Mouse (Mus musculus): ENCODE measurements at regions not wholly inside any gene's neighbourhood (a gene's known extent, or its start where the extent isn't known, plus 50 kb on each side); places are given as distances from the start of the nearest gene placed in this dataset.

DNA sequence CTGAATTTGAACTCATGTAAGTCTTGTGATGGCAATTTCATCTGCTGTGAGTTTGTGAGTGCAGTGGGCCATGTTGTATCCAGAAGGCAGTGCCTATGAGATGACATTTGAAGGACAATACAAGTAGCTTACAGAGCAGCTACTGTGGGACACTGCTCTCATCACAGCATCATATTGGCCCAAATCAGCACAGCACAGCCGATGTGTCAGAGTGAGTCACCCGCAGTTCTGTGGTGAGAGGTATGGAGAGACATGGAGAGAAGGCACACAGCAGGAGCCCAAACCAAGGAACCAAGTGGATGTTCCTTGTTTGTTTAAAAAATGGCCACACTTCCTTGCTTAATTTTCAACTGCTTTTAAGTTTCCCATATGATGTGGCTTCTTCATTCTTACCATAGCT is 617.3 kb downstream of the Tmem132b start:
- no peak for DNase-seq (ENCODE audit: low spot score in 2 of 2)

GRCm38 (mm10) chr5:126155216-126155880 is 623.8 kb downstream of the Tmem132b start:
- DNase-seq (ENCODE audit: low spot score in 2 of 2): no peak

DNA sequence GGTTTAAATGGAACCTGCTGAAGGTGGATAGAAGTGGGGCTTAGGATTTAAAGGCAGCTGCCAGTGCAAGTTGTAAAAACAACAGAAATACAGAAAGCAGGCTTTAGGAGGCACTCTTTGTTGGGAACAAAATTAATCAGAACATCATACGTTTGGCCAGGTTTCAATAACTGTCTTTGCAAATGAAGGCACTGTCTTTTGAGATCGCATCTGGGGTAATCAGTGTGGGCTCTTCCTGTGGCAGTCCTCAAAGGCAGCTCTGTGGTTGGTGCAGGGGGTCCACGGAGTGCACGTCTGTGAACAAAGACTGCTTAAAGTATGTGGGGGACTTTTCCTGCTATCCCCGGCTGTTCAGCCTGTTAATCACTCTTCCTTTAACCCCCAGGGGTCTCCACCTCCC is 654.5 kb downstream of the Tmem132b start:
- DNase-seq (ENCODE audit: low spot score in 2 of 2): no peak

- DNase-seq (ENCODE audit: low spot score in 2 of 2): no peak
Observed at GRCm38 (mm10) chr5:126199876-126200275, 668.3 kb downstream of the Tmem132b start.

- DNase-seq (ENCODE audit: low spot score in 2 of 2): no peak
Observed at GRCm38 (mm10) chr5:126201535-126201934, 670.0 kb downstream of the Tmem132b start.

DNA sequence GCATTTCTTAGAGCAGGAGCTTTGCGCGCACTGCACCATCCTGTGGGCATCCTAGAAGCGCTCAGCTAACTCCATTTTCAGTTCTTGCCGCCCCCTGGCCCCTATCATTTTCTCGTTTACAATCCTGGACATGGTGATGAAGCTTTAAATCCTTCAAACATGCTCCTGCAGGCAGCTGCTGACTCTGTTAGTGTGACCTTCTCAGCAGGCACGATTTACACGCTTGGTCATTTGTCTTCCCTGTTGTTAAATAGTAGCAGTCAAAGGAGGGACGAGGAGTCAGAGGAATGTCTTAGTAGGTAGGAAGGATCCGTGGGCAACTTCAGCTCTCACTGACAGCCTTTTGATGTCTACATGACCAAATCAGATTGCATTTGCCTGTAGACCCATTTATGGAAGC is 670.4 kb downstream of the Tmem132b start:
- DNase-seq (ENCODE audit: low spot score in 2 of 2): no peak

DNA sequence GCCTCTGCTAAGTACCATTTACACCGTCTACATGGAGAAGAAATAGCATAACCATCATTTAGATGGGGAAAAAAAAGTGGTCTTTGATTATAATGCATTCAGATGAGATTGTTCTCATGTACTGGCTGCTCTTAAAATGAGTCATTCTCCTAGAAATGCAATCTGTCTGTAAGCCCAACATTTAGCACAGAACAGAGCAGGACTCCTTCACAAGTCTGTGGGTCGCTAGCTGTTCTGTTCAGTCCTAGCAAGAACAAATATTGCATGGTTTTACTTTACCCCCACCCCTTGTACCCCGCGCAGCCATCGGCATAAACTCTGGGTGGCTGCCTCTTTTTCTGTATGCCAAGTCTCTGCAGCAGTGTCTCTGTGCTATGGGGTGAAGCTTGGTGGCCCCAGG is 685.4 kb downstream of the Tmem132b start:
- no peak for DNase-seq (ENCODE audit: low spot score in 2 of 2)

GRCm38 (mm10) chr5:126217746-126218145 is 686.2 kb downstream of the Tmem132b start:
- no peak for DNase-seq (ENCODE audit: low spot score in 2 of 2)

GRCm38 (mm10) chr5:126223696-126224095 is 692.1 kb downstream of the Tmem132b start:
- no peak for DNase-seq (ENCODE audit: low spot score in 2 of 2)

GRCm38 (mm10) chr5:126230768-126231167 is 699.2 kb downstream of the Tmem132b start:
- no peak for DNase-seq (ENCODE audit: low spot score in 2 of 2)

DNA sequence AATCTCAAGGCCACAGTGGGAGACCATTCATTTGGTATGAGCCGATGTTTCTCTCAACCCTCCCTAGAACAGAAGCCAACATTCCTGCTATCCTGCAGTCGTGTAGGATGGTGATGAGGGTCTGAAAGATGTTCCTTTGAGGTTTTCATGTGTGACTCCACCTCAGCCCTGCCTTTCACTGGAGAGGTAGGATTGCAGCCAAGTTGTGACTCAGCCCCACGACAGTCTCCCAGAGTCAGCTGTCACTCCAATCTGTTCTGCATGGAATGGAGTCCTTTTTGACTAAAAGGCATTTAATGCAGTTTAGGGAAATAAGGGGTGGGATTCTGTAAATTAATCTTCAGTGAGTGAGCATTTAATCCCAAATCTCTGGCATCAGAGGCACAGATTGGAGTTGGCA is 706.5 kb downstream of the Tmem132b start:
- DNase-seq (ENCODE audit: low spot score in 2 of 2): no peak

GRCm38 (mm10) chr5:126245776-126246175 is 714.2 kb downstream of the Tmem132b start:
- DNase-seq (ENCODE audit: low spot score in 2 of 2): no peak

DNA sequence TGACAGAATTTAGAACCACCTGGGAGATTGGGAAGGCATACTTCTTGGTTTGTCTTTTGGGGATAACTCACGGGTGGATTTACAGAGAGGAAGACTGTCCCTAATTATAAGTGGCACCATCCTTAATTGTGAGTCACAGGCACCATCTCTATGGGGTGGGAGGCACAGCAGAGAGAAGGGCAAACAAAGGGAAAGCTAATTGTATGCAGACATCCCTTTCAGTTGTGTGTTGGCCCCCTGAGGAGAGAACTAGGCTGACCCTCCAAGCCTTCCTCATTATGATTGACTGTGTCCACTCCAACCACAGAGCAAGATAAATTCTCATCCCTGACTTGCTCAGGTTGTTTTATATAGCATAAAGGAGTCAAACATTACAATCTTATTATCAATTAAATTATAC is 718.8 kb downstream of the Tmem132b start:
- DNase-seq (ENCODE audit: low spot score in 2 of 2): no peak

DNA sequence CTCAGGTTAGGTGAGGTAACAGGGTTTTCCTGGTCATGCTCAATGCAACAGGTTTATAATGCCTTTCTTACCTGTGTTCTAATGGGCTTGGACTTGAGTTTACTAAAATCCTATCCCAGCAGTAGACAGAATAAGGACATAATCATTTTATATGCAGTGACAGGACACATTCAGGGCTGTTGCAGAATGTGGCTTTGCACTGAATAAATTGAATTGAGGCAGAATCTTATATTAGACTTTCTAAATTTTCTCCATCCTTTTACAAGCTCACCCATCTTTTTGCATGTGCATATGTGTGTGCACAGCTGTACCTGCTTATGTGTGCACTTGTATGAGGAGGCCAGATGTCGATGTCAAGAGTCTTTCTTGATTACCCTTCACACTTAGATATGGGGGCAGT is 723.1 kb downstream of the Tmem132b start:
- no peak for DNase-seq (ENCODE audit: low spot score in 2 of 2)

DNA sequence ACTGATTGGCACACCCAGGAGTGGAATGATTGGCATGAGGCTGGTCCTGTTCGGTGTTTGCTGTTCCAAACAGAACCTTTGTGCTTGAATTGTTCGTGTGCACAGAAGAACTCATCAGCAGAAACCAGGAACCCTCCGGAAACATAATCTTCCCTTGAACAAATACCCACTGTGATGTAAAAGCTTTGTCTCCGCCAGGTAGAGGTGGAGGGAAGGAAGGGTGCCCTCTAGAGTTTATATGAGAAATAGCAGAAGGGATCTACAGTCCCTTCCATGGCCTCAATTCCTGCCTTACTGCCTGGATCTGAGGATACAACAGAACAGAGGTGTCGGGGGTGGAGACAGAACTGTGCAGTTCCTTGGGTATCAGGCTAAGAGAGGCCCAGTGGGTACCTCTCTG is 726.3 kb downstream of the Tmem132b start:
- no peak for DNase-seq (ENCODE audit: low spot score in 2 of 2)

DNA sequence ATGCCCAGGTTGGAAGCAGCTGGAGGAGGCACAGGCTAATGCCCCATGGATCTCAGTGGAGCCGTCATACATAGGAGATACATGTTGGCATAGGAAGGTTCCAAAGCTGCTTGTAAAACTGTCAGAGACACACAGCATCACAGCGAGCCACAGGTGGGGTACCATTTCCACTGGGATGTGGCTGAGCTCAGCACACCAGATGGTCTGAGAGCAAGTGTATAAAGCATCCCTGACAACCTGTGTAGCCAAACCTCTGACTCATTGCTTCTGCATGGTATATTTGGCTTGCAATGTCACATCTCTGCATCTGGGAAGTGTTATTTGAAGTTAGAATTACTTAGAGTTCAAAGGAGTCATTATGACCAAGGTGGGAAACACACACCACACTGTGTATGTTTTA is 734.9 kb downstream of the Tmem132b start:
- no peak for DNase-seq (ENCODE audit: low spot score in 2 of 2)

- DNase-seq (ENCODE audit: low spot score in 2 of 2): no peak
Observed at GRCm38 (mm10) chr5:126266929-126267609, 735.5 kb downstream of the Tmem132b start.

DNA sequence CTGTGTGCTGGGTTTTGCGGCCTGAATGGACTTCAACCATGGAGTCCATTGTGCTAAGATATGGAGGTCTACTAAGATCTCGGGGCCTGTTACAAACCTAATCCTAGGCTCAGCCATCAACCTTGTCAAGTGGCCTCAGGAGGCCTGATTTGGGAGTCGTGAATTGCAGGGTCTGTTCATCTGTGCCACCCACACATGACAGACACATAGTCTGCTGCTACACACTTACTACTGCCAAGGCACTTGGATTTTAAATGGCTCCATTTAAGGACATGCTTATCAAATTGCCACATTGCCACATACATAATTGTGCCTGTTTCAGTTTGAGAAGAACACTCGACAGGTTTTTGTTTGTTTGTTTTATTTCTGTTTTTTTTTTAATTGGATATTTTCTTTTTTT is 737.0 kb downstream of the Tmem132b start:
- DNase-seq (ENCODE audit: low spot score in 2 of 2): no peak

- no peak for DNase-seq (ENCODE audit: low spot score in 2 of 2)
Observed at GRCm38 (mm10) chr5:126274316-126274715, 742.7 kb downstream of the Tmem132b start.

DNA sequence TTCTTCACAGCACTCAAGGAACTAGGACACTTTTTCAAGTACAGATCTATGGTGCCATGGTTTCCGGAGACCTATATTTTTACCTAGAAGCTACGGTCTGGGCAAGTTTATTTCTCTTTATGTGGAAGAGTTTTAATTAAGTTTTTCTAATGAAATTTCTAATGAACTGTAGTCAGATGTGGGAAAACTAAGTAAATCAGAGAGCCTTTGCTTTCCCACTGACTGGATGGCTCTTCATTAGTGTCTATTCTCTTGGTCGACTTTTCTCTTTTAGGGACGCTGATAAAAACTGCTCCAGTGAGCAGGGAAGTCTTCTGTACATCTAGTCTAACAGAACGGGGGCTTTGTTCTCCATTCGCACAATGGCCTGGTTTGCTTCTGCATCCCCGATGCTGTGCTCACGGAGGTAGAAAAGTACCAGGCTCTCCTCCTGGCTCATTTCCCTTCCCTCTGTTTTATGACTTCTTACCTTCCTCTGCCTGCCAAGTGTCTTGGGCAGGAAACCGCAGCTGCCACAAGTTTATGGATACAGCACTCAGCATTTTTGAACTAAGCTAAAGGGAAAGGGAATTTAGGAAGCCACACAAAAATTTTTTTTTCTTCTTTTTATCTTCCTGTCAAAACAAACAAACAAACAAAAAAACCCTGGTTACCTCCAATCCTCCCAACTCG is 749.6 kb downstream of the Tmem132b start:
- no peak for DNase-seq (ENCODE audit: low spot score in 2 of 2)

GRCm38 (mm10) chr5:126281782-126282181 is 750.2 kb downstream of the Tmem132b start:
- DNase-seq (ENCODE audit: low spot score in 2 of 2): no peak

- DNase-seq (ENCODE audit: low spot score in 2 of 2): no peak
Observed at GRCm38 (mm10) chr5:126324847-126325246, 793.3 kb downstream of the Tmem132b start.

GRCm38 (mm10) chr5:126328276-126328675 is 796.7 kb downstream of the Tmem132b start:
- no peak for DNase-seq (ENCODE audit: low spot score in 2 of 2)

Data from urinary bladder, postnatal 36 days (tissue).